In the genomic region with DNA sequence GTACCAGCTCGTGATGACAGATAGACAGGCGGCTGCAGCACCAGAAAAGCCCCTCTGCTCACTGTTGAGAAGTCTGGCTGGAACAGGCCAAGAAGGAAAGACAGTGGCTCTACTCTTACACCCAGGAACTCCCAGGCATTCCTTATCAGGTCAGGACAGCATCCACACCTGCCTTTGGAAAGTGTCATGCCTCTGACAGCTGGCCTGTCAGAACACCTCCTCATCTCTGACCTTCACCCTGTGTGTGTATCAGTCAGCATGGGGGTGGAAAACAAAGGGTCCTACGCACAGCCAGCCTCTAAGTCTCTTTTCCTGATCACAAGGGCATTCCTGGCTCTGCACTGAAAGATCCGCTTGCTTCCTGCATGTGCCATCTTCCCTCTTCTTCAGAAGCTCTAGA, we compare ENCODE assay signal across 16 mouse cellular contexts.
A peak's percentile ranks its signal among the peaks of the same experiment; 100 is the strongest.
DNase-seq lines count a peak whose midpoint lies in the region; ATAC-seq and TF ChIP-seq lines count a peak whose summit lies in the region.
"Had no signal": no experiment of that assay in that cellular context is flagged by ENCODE, and none has a peak within 500 bp of the region (broad histone marks: within the 10 kb centered on the region; RNA-seq: fewer than 3 reads in every experiment).

No protein-coding gene starts in this region.

- H3K27me3 ChIP-seq in heart, embryonic 12.5 days (replicated peaks), result no peaks in the 10 kb centered on the region
- H3K27me3 ChIP-seq in liver, postnatal 0 days (ENCODE audit: insufficient read depth, low read length), result no peaks in the 10 kb centered on the region
- no peaks in the 10 kb centered on the region for H3K27me3 ChIP-seq in embryonic facial prominence, embryonic 10.5 days (replicated peaks; ENCODE audit: low read depth, poor library complexity, severe bottlenecking)
- no peaks in the 10 kb centered on the region for H3K27me3 ChIP-seq in intestine, embryonic 15.5 days (replicated peaks)
- H3K27me3 ChIP-seq: heart, embryonic 13.5 days had no signal

- peaks cover 10% of the 10 kb centered on the region for H3K36me3 ChIP-seq in heart, embryonic 12.5 days
- no peaks in the 10 kb centered on the region for H3K36me3 ChIP-seq in liver, postnatal 0 days (replicated peaks; ENCODE audit: insufficient read depth, low read length)
- peaks cover 21% of the 10 kb centered on the region for H3K36me3 ChIP-seq in embryonic facial prominence, embryonic 10.5 days (replicated peaks)
- H3K36me3 ChIP-seq in intestine, embryonic 15.5 days, result no peaks in the 10 kb centered on the region

- peaks cover 19% of the 10 kb centered on the region for H3K4me1 ChIP-seq in heart, embryonic 12.5 days (replicated peaks)
- peaks cover 13% of the 10 kb centered on the region for H3K4me1 ChIP-seq in liver, postnatal 0 days (ENCODE audit: insufficient read depth)
- peaks cover 21% of the 10 kb centered on the region; the same call in 1 of the 2 replicates for H3K4me1 ChIP-seq in embryonic facial prominence, embryonic 10.5 days
- peaks cover 16% of the 10 kb centered on the region for H3K4me1 ChIP-seq in intestine, embryonic 15.5 days (replicated peaks)

- TF ChIP-seq CTCF in liver, postnatal 0 days (IDR thresholded peaks at IDR 0.05; ENCODE audit: low read depth), result no peak

- intact Hi-C loops in heart, postnatal 14 days (cut with DNase I), result no loop called here

- H3K9ac ChIP-seq in heart, embryonic 12.5 days, result 0 out of 2 replicates have a peak overlapping the region, but pooled peaks have one; percentile 20
- H3K9ac ChIP-seq in liver, postnatal 0 days (replicated peaks), result no peak overlapping the region
- H3K9ac ChIP-seq in intestine, embryonic 15.5 days, result no peak overlapping the region
- H3K9ac ChIP-seq: lung, embryonic 14.5 days had no signal

- no peak; the same call in 1 of the 2 replicates for ATAC-seq in heart, embryonic 12.5 days (ENCODE audit: insufficient number of reproducible peaks, low FRiP score)
- ATAC-seq in liver, postnatal 0 days, result no peak
- ATAC-seq in intestine, embryonic 15.5 days, result peak; percentile 40; the same call in 1 of the 2 replicates
- ATAC-seq: inflammation-experienced regulatory T-cells, adult 6 months had no signal

- no peaks in the 10 kb centered on the region for H3K9me3 ChIP-seq in heart, embryonic 12.5 days (replicated peaks)
- no peaks in the 10 kb centered on the region for H3K9me3 ChIP-seq in liver, postnatal 0 days (ENCODE audit: low read length)
- no peaks in the 10 kb centered on the region for H3K9me3 ChIP-seq in embryonic facial prominence, embryonic 10.5 days
- H3K9me3 ChIP-seq in intestine, embryonic 15.5 days, result no peaks in the 10 kb centered on the region
- H3K9me3 ChIP-seq: heart, embryonic 13.5 days had no signal

- DNase-seq in heart, postnatal 14 days, result no peak
- DNase-seq in liver, postnatal 0 days, result no peak
- DNase-seq in liver, result no peak
- DNase-seq in embryonic facial prominence, embryonic 10.5 days (ENCODE audit: low spot score), result no peak
- no peak for DNase-seq in lung, postnatal 4 days
- DNase-seq in adrenal gland, postnatal 25 days, result no peak
- DNase-seq: adrenal gland, postnatal 14 days; cerebellum, adult 18-20 months; gastrocnemius, postnatal 14 days; kidney, postnatal 36 days; lung, embryonic 14.5 days had no signal

- peak overlapping the region; percentile 4; the same call in 1 of the 2 replicates for H3K27ac ChIP-seq in heart, embryonic 12.5 days (ENCODE audit: poor library complexity, severe bottlenecking)
- no peak overlapping the region for H3K27ac ChIP-seq in liver, postnatal 0 days (ENCODE audit: low read depth)
- H3K27ac ChIP-seq in embryonic facial prominence, embryonic 10.5 days (replicated peaks), result peak overlapping the region; percentile 1; the same call in 1 of the 2 replicates
- no peak overlapping the region for H3K27ac ChIP-seq in intestine, embryonic 15.5 days
- H3K27ac ChIP-seq: heart, embryonic 13.5 days; macrophage had no signal

- no peak overlapping the region for H3K4me3 ChIP-seq in heart, embryonic 12.5 days
- no peak overlapping the region for H3K4me3 ChIP-seq in liver, postnatal 0 days (ENCODE audit: low read depth, low read length)
- H3K4me3 ChIP-seq in embryonic facial prominence, embryonic 10.5 days, result no peak overlapping the region
- H3K4me3 ChIP-seq in intestine, embryonic 15.5 days (replicated peaks), result no peak overlapping the region
- H3K4me3 ChIP-seq: heart, embryonic 13.5 days had no signal

- TF ChIP-seq EP300 in liver, postnatal 0 days (IDR thresholded peaks at IDR 0.05; ENCODE audit: low read depth), result no peak

- 32% methylated on average over 4 of the region's 4 CpGs for WGBS in heart, embryonic 12.5 days
- WGBS in liver, postnatal 0 days (ENCODE audit: insufficient replicate concordance), result 60% methylated on average over 4 of the region's 4 CpGs
- 75% methylated on average over 4 of the region's 4 CpGs for WGBS in embryonic facial prominence, embryonic 10.5 days
- 73% methylated on average over 4 of the region's 4 CpGs for WGBS in intestine, embryonic 15.5 days

- no peak overlapping the region for H3K4me2 ChIP-seq in heart, embryonic 12.5 days
- H3K4me2 ChIP-seq in liver, postnatal 0 days (ENCODE audit: low read depth, low read length), result peak overlapping the region; percentile 23
- no peak overlapping the region for H3K4me2 ChIP-seq in intestine, embryonic 15.5 days (replicated peaks)
- H3K4me2 ChIP-seq: heart, embryonic 13.5 days; lung, embryonic 14.5 days had no signal

Comparison
In these comparisons a context has a peak if more than half of its experiments do, and no peak if none do; other contexts are left out.
1. H3K27ac ChIP-seq: peak in heart, embryonic 12.5 days (single experiment) and embryonic facial prominence, embryonic 10.5 days (single experiment); none in liver, postnatal 0 days (single experiment) and intestine, embryonic 15.5 days (single experiment).